Mouse (Mus musculus) layer of hippocampus, adult 2 months (tissue): Measurements from ENCODE around the gene Prr36. TPM values are rescaled to one million over a fixed set of nuclear protein-coding genes. Genes with fewer than 3 reads are reported as not detected.

Experiments
- DNase-seq, 2 experiments: peaks; one replicate each; pipeline ENCODE4 v3.0.0; 2022; ENCODE audit warnings: low spot score in 2 of 2
- H3K27ac ChIP-seq: fragments of 200-600 bp; 2 replicates; pipeline ENCODE4 v1.8.1; 2022
- H3K4me3 ChIP-seq: fragments of 200-600 bp; 2 replicates; pipeline ENCODE4 v1.8.1; 2022; ENCODE audit warnings: mild to moderate bottlenecking
- CTCF ChIP-seq: fragments of 200-600 bp; conservative IDR thresholded peaks from 2 replicates; pipeline ENCODE4 v1.8.1; 2022; ENCODE audit warnings: antibody characterized with exemption, mild to moderate bottlenecking, moderate library complexity
- total RNA-seq, 2 experiments: library from RNA; stranded (reverse); gene quantifications; 2 replicates each; pipeline ENCODE4 v1.2.3; 2021

The Prr36 gene
- total RNA-seq, 2 experiments from 2014 or later, result 46.0 to 47.4 TPM

DNA sequence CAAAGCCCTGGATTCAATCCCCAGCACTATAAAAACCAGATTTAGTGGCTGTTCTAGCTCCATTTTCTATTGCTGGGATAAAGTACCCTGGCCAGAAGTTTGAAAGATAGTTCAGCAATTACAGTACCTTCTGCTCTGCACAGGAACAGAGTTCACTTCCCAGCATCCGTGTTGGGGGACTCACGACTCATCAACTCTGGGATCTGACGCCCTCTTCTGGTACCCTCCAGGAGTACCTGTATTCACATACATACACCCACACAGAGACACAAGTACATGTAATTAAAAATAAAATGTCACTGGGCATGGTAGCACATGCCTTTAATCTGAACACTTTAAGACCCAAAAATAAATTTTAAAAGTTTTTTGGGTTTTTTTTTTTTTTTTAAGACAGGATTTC, 44.8 kb downstream of the Prr36 start:
- DNase-seq, result no peak
- Histone ChIP-seq H3K4me3 (no peak overlapping the region), H3K27ac (no peak overlapping the region)
- TF ChIP-seq CTCF, result peak; percentile 27

DNA sequence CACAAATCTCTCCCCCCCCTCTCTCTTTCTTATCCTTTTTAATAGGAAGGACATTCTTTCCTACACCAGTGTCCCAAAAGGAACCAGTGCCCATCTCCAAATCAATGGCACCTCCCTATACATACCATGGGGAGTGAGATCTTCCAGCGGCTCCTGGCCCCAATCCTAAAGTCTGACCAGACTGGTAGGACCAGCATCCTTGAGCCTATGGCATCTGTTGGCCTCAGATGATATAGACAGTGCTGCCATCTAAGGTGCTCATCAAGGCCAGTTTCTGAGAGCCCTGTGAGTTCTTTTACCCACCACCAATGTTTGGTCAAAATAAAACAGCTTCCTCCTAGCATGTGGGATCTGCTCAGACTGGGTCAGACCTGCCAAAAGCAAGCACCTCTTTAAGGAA, 49.3 kb downstream of the Prr36 start:
- Histone ChIP-seq H3K4me3 (peak overlapping the region; percentile 33; the same call in 1 of the 2 replicates), H3K27ac (no peak overlapping the region)
- no peak for TF ChIP-seq CTCF
- no peak for DNase-seq

GRCm38 (mm10) chr8:4166881-4167525, 50.3 kb downstream of the Prr36 start:
- no peak for DNase-seq
- H3K4me3 ChIP-seq, result peak overlapping the region; percentile 100
- H3K27ac ChIP-seq, result peak overlapping the region; percentile 95
- no peak for TF ChIP-seq CTCF

GRCm38 (mm10) chr8:4165852-4166751, 51.2 kb downstream of the Prr36 start, which contains the start of gene Evi5l:
Gene Evi5l, plus strand, starts transcription at chr8:4166567.
- Histone ChIP-seq H3K27ac (peak within 1 kb of the TSS; percentile 95), H3K4me3 (peak within 1 kb of the TSS; percentile 100)
- peak; percentile 99 for DNase-seq
- no peak for TF ChIP-seq CTCF

DNA sequence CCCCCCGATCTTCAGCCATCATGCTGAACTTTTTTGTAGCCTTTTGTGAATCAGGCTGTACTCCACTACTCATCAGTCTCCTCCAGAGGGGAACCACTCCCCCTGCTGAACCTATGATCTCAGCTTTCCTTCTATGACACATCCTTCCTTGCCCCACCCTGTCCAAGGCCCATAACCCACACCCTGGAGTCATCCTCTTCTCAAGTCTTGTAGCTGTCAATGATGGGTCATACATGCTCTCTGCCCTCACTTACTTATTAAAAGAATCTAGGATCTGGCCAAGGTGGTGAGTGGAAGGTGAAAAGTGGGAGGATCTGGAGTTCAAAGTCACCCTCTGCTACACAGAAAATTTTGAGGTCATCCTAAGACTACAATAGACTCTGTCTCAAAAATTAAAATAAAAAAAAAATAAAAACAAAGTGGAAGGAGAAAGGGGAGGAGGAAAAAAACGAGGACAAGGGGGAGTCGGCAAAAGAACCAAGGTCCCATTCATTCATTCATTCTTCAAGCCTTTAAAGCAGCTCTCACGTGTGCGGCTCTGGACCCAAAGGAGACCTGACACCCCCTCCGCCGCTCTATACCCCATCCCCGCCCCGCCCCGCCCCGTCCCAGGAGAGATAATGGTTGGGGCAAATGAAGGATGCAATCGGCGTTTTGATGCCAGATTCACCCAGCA, 51.9 kb downstream of the Prr36 start:
- Histone ChIP-seq H3K27ac (peak overlapping the region; percentile 50), H3K4me3 (peak overlapping the region; percentile 60)
- no peak for TF ChIP-seq CTCF
- no peak for DNase-seq

GRCm38 (mm10) chr8:4162786-4163185, 54.5 kb downstream of the Prr36 start:
- Histone ChIP-seq H3K4me3 (no peak overlapping the region), H3K27ac (no peak overlapping the region)
- TF ChIP-seq CTCF, result no peak
- DNase-seq, result no peak

Other genes with a start within 250 kb of the Prr36 start
- gene Cd209f, start 111.6 kb downstream of the Prr36 start, total RNA-seq, result under 1 TPM in 1 of 2 experiments, not detected in 1; 0.69 TPM
- not detected for gene Cd209g, start 83.4 kb downstream of the Prr36 start, total RNA-seq
- 100 to 1,000 TPM; 100 to 107 TPM for gene Evi5l, start 50.9 kb downstream of the Prr36 start, total RNA-seq
- gene Lrrc8e, start 9.4 kb upstream of the Prr36 start, total RNA-seq, result not detected
- gene Map2k7, start 21.3 kb upstream of the Prr36 start, total RNA-seq, result 100 to 1,000 TPM in 1 of 2 experiments, 10 to 100 TPM in 1; 98.4 to 106 TPM
- 1 to 10 TPM; 1.1 to 2.4 TPM for gene Gm49320, start 21.4 kb upstream of the Prr36 start, total RNA-seq
- gene Tgfbr3l, start 30.8 kb upstream of the Prr36 start, total RNA-seq, result 10 to 100 TPM; 18.0 to 20.3 TPM
- 10 to 100 TPM; 27.7 to 27.8 TPM for gene Snapc2, start 35.6 kb upstream of the Prr36 start, total RNA-seq
- gene Ctxn1, start 41.8 kb upstream of the Prr36 start, total RNA-seq, result 100 to 1,000 TPM; 515 to 555 TPM
- 10 to 100 TPM; 73.9 to 78.8 TPM for gene Timm44, start 58.5 kb upstream of the Prr36 start, total RNA-seq
- gene Ccl25, start 107.8 kb upstream of the Prr36 start, total RNA-seq, result 10 to 100 TPM; 24.6 to 27.5 TPM
- 10 to 100 TPM; 78.6 to 81.1 TPM for gene Elavl1, start 108.0 kb upstream of the Prr36 start, total RNA-seq